Mouse (Mus musculus) embryonic facial prominence, embryonic 13.5 days (tissue): ENCODE results near the gene Ift43. TPM values are rescaled to one million over a fixed set of nuclear protein-coding genes. Genes with fewer than 3 reads are reported as not detected.
A peak's percentile ranks its signal among the peaks of the same experiment; 100 is the strongest.

ENCODE experiments used
- ATAC-seq: fragments of 200-750 bp; cut with Nextera tagmentation; 2 replicates; pipeline ENCODE4 v1.8.0; 2017; ENCODE audit warnings: low read depth; ENCODE audit not compliant: insufficient number of reproducible peaks, insufficient read depth, low FRiP score, low TSS enrichment
- H3K27ac ChIP-seq: fragments of 300-500 bp; sonication (generic); 2 replicates; pipeline ENCODE4 v1.5.1; 2015; ENCODE audit warnings: moderate library complexity, mild to moderate bottlenecking, inconsistent platforms
- H3K27me3 ChIP-seq: fragments of 300-500 bp; sonication (generic); 2 replicates; pipeline ENCODE4 v1.6.1; 2015; ENCODE audit warnings: mild to moderate bottlenecking, inconsistent platforms
- H3K36me3 ChIP-seq: fragments of 300-500 bp; sonication (generic); 2 replicates; pipeline ENCODE4 v1.6.1; 2015; ENCODE audit warnings: mild to moderate bottlenecking, inconsistent platforms
- H3K4me1 ChIP-seq: fragments of 300-500 bp; sonication (generic); 2 replicates; pipeline ENCODE4 v1.6.1; 2015; ENCODE audit warnings: inconsistent platforms
- H3K4me2 ChIP-seq: fragments of 300-500 bp; sonication (generic); 2 replicates; pipeline ENCODE4 v1.6.1; 2015; ENCODE audit warnings: moderate library complexity, mild to moderate bottlenecking, inconsistent platforms
- H3K4me3 ChIP-seq: fragments of 300-500 bp; sonication (generic); 2 replicates; pipeline ENCODE4 v1.5.1; 2015; ENCODE audit warnings: mild to moderate bottlenecking, inconsistent platforms
- H3K9ac ChIP-seq: fragments of 300-500 bp; sonication (generic); 2 replicates; pipeline ENCODE4 v1.6.1; 2015; ENCODE audit warnings: mild to moderate bottlenecking, inconsistent platforms
- H3K9me3 ChIP-seq: fragments of 300-500 bp; sonication (generic); 2 replicates; pipeline ENCODE4 v1.6.1; 2016; ENCODE audit warnings: inconsistent platforms
- WGBS: fragments of 180-500 bp; shearing (Covaris S2); methylation state at CpG from one replicate; pipeline ENCODE4 v1.1.7; 2015; ENCODE audit warnings: mixed read lengths; 5-methylcytosine and 5-hydroxymethylcytosine counted together
- polyA plus RNA-seq: library from polyadenylated mRNA; unstranded; fragments of >200 nt; fragmentation: Nextera tagmentation; extraction: Ambion mirVana; gene quantifications from 2 replicates; pipeline ENCODE4 v1.2.1, GENCODE M21; 2015

The Ift43 gene
- polyA plus RNA-seq = 80.3 and 90.9 TPM in 2 replicates

- peaks cover 17% of the 10 kb centered on the region for H3K4me1 ChIP-seq
- H3K4me3 ChIP-seq = peak within 1 kb of the TSS; percentile 71
- peaks cover 19% of the 10 kb centered on the region for H3K36me3 ChIP-seq
- peak within 1 kb of the TSS; percentile 57; the same call in 1 of the 2 replicates for H3K27ac ChIP-seq
- peak within 1 kb of the TSS; percentile 76 for H3K9ac ChIP-seq
- no peak for ATAC-seq
- no peaks in the 10 kb centered on the region for H3K9me3 ChIP-seq
- H3K4me2 ChIP-seq = peak within 1 kb of the TSS; percentile 83
- H3K27me3 ChIP-seq = no peaks in the 10 kb centered on the region
- under 1% methylated on average over 35 of the region's 35 CpGs for WGBS
Observed at GRCm38 (mm10) chr12:86082481-86083012, at the start of gene Ift43. Gene Ift43, plus strand, starts transcription at chr12:86082541.

- H3K4me1 ChIP-seq = peaks cover 19% of the 10 kb centered on the region
Observed at GRCm38 (mm10) chr12:86035586-86035985, 46.8 kb upstream of the Ift43 start.

GRCm38 (mm10) chr12:86036368-86037166 is 45.8 kb upstream of the Ift43 start:
- Histone ChIP-seq H3K27ac (peak overlapping the region; percentile 68), H3K9ac (peak overlapping the region; percentile 40; the same call in 1 of the 2 replicates), H3K4me3 (no peak overlapping the region), H3K27me3 (no peaks in the 10 kb centered on the region), H3K9me3 (no peaks in the 10 kb centered on the region), H3K36me3 (no peaks in the 10 kb centered on the region), H3K4me2 (no peak overlapping the region), H3K4me1 (peaks cover 19% of the 10 kb centered on the region)
- no peak for ATAC-seq
- WGBS = 34% methylated on average over 9 of the region's 9 CpGs

More at GRCm38 (mm10) chr12:86035586-86035985, 46.8 kb upstream of the Ift43 start:
- Histone ChIP-seq H3K4me3 (no peak overlapping the region), H3K9ac (no peak overlapping the region), H3K27ac (no peak overlapping the region), H3K27me3 (no peaks in the 10 kb centered on the region), H3K9me3 (no peaks in the 10 kb centered on the region), H3K36me3 (no peaks in the 10 kb centered on the region), H3K4me2 (no peak overlapping the region)
- ATAC-seq = no peak

GRCm38 (mm10) chr12:86037235-86037921 is 45.0 kb upstream of the Ift43 start:
- Histone ChIP-seq H3K9me3 (no peaks in the 10 kb centered on the region), H3K27ac (peak overlapping the region; percentile 68), H3K4me3 (no peak overlapping the region), H3K9ac (peak overlapping the region; percentile 40; the same call in 1 of the 2 replicates), H3K27me3 (no peaks in the 10 kb centered on the region), H3K36me3 (no peaks in the 10 kb centered on the region), H3K4me2 (peak overlapping the region; percentile 40), H3K4me1 (peaks cover 19% of the 10 kb centered on the region)
- ATAC-seq = peak; percentile 26; the same call in 1 of the 2 replicates
- 21% methylated on average over 12 of the region's 12 CpGs for WGBS

- peaks cover 8% of the 10 kb centered on the region for H3K9me3 ChIP-seq
- no peak overlapping the region for H3K4me2 ChIP-seq
- H3K27me3 ChIP-seq = no peaks in the 10 kb centered on the region
- no peak for ATAC-seq
- H3K27ac ChIP-seq = no peak overlapping the region
- no peak overlapping the region for H3K9ac ChIP-seq
- no peak overlapping the region for H3K4me3 ChIP-seq
- 64% methylated on average over 5 of the region's 5 CpGs for WGBS
- H3K4me1 ChIP-seq = peaks cover 19% of the 10 kb centered on the region
- H3K36me3 ChIP-seq = peaks cover 13% of the 10 kb centered on the region
Observed at GRCm38 (mm10) chr12:86039078-86039477, 43.3 kb upstream of the Ift43 start.

GRCm38 (mm10) chr12:86039751-86040150 is 42.6 kb upstream of the Ift43 start:
- Histone ChIP-seq H3K27me3 (no peaks in the 10 kb centered on the region), H3K4me3 (no peak overlapping the region), H3K36me3 (peaks cover 13% of the 10 kb centered on the region), H3K4me1 (peaks cover 19% of the 10 kb centered on the region), H3K9me3 (peaks cover 8% of the 10 kb centered on the region), H3K9ac (no peak overlapping the region), H3K27ac (no peak overlapping the region), H3K4me2 (no peak overlapping the region)
- 84% methylated on average over 6 of the region's 6 CpGs for WGBS
- ATAC-seq = no peak

GRCm38 (mm10) chr12:86046141-86046540 is 36.2 kb upstream of the Ift43 start:
- no peak for ATAC-seq
- WGBS = 77% methylated on average over 5 of the region's 5 CpGs
- H3K9me3 ChIP-seq = peaks cover 8% of the 10 kb centered on the region
- H3K4me1 ChIP-seq = no peaks in the 10 kb centered on the region
- H3K4me3 ChIP-seq = no peak overlapping the region
- H3K9ac ChIP-seq = no peak overlapping the region
- H3K27me3 ChIP-seq = no peaks in the 10 kb centered on the region
- peaks cover 13% of the 10 kb centered on the region for H3K36me3 ChIP-seq
- no peak overlapping the region for H3K4me2 ChIP-seq
- no peak overlapping the region for H3K27ac ChIP-seq

- no peaks in the 10 kb centered on the region for H3K27me3 ChIP-seq
- WGBS = 95% methylated on average over 2 of the region's 2 CpGs
- ATAC-seq = no peak
- no peak overlapping the region for H3K27ac ChIP-seq
- no peaks in the 10 kb centered on the region for H3K4me1 ChIP-seq
- H3K4me3 ChIP-seq = no peak overlapping the region
- peaks cover 8% of the 10 kb centered on the region for H3K9me3 ChIP-seq
- no peak overlapping the region for H3K9ac ChIP-seq
- no peak overlapping the region for H3K4me2 ChIP-seq
- peaks cover 13% of the 10 kb centered on the region for H3K36me3 ChIP-seq
Observed at GRCm38 (mm10) chr12:86046776-86047175, 35.6 kb upstream of the Ift43 start.

- Histone ChIP-seq H3K4me3 (no peak overlapping the region), H3K4me2 (no peak overlapping the region), H3K27me3 (no peaks in the 10 kb centered on the region), H3K27ac (no peak overlapping the region), H3K4me1 (no peaks in the 10 kb centered on the region), H3K36me3 (peaks cover 13% of the 10 kb centered on the region), H3K9me3 (peaks cover 8% of the 10 kb centered on the region), H3K9ac (no peak overlapping the region)
- no peak for ATAC-seq
- 79% methylated on average over 8 of the region's 8 CpGs for WGBS
Observed at GRCm38 (mm10) chr12:86047376-86047775, 35.0 kb upstream of the Ift43 start.

GRCm38 (mm10) chr12:86049813-86050212 is 32.5 kb upstream of the Ift43 start:
- no peak overlapping the region for H3K4me3 ChIP-seq
- no peak for ATAC-seq
- 0 out of 2 replicates have a peak, but pooled peaks cover under 1% of the 10 kb centered on the region for H3K36me3 ChIP-seq
- no peaks in the 10 kb centered on the region for H3K27me3 ChIP-seq
- no peaks in the 10 kb centered on the region for H3K4me1 ChIP-seq
- no peak overlapping the region for H3K27ac ChIP-seq
- H3K4me2 ChIP-seq = no peak overlapping the region
- H3K9ac ChIP-seq = no peak overlapping the region
- H3K9me3 ChIP-seq = no peaks in the 10 kb centered on the region
- 74% methylated on average over 6 of the region's 6 CpGs for WGBS

- WGBS = 93% methylated on average over 5 of the region's 5 CpGs
- H3K9ac ChIP-seq = no peak overlapping the region
- H3K36me3 ChIP-seq = peaks cover 15% of the 10 kb centered on the region; the same call in 1 of the 2 replicates
- H3K4me1 ChIP-seq = no peaks in the 10 kb centered on the region
- H3K4me3 ChIP-seq = no peak overlapping the region
- H3K27ac ChIP-seq = no peak overlapping the region
- no peak overlapping the region for H3K4me2 ChIP-seq
- no peaks in the 10 kb centered on the region for H3K27me3 ChIP-seq
- no peak for ATAC-seq
- H3K9me3 ChIP-seq = no peaks in the 10 kb centered on the region
Observed at GRCm38 (mm10) chr12:86051477-86051876, 30.9 kb upstream of the Ift43 start.
